Mouse (Mus musculus): Measurements from ENCODE around the gene Rragd. TPM values are rescaled to one million over a fixed set of nuclear protein-coding genes. Genes with fewer than 3 reads are reported as not detected.

The Rragd gene
- total RNA-seq, 2 experiments from 2014 or later, result 94.8 to 95.0 TPM

Other genes with a start within 250 kb of the Rragd start
- gene Lyrm2, start 182.8 kb upstream of the Rragd start, total RNA-seq (2021), result 10 to 100 TPM; 30.6 to 40.0 TPM
- gene Ankrd6, start 32.2 kb upstream of the Rragd start, total RNA-seq (2021), result 10 to 100 TPM; 55.8 to 59.2 TPM
- gene Ube2j1, start 48.4 kb downstream of the Rragd start, total RNA-seq (2021), result 100 to 1,000 TPM; 110 to 117 TPM
- under 1 TPM; 0.40 to 0.53 TPM for gene Gabrr2, start 80.0 kb downstream of the Rragd start, total RNA-seq (2021)
- gene Gabrr1, start 149.5 kb downstream of the Rragd start, total RNA-seq (2021), result under 1 TPM in 1 of 2 experiments, not detected in 1; 0.14 TPM
- 1 to 10 TPM; 5.5 to 6.0 TPM for gene Pm20d2, start 206.7 kb downstream of the Rragd start, total RNA-seq (2021)
- gene Srsf12, start 226.0 kb downstream of the Rragd start, total RNA-seq (2021), result 10 to 100 TPM; 22.8 to 24.9 TPM

Data from left cerebral cortex, adult 18-20 months (tissue).